Mouse (Mus musculus) B cell, adult 67 days (primary cell): ENCODE results near the gene Gm20736. TPM values are rescaled to one million over a fixed set of nuclear protein-coding genes. Genes with fewer than 3 reads are reported as not detected.

Experiments used
- total RNA-seq, 2 experiments: library from RNA; stranded (reverse); gene quantifications; 4 replicates each; pipeline ENCODE4 v1.2.4; 2023

The Gm20736 gene
- total RNA-seq: not detected

GRCm38 (mm10) chrY:65377390-65377789, at the start of gene Gm20736:
TSS of gene Gm20736 (plus strand) at chrY:65377690.

Other genes starting within 250 kb of the Gm20736 start
- gene Gm20924, start 170.2 kb upstream of the Gm20736 start, total RNA-seq: not detected